Mouse (Mus musculus): Measurements from ENCODE around the gene Axin1. TPM values are rescaled to one million over a fixed set of nuclear protein-coding genes. Genes with fewer than 3 reads are reported as not detected.

Axin1 gene
- 4.7 TPM in 2 replicates for polyA plus RNA-seq (2015; fragmentation: Nextera tagmentation; extraction: Ambion mirVana)

DNA sequence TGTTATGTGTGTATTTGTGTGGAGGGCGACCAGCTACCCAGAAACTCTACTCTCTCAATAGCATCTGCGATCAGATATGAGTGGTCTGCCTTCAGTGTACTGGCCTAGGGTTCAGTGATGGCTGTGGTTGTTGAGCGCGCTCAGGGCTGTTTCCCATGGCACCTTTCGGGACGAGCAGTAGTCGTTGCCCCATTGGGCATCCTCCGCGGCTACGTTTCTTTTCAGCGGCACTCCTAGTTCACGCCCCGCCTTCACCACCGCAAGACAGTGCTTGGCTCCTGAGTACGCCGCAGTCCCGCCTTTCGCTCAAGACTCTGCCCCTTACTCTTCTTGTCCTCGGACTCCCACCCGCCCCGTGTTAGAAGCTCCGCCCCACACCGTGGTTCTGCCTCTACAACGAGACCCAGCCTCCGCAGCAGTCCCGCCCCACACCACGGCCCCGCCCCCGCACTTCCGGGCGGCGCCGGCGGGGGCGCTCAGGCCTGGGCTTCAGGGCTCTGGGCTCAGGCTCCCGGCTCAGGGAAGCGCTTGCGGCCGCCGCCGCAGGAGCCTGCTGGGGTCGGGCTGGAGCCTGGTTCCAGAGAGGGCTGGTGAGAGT, at the start of gene Axin1:
Axin1 (plus strand) TSS at position 450 of the 598 bp plus-strand sequence.
- no peaks in the 10 kb centered on the region for H3K9me3 ChIP-seq (ENCODE audit: low read length)
- peak; percentile 71 for TF ChIP-seq CTCF (IDR thresholded peaks at IDR 0.05; ENCODE audit: low read depth)
- no peak for TF ChIP-seq EP300 (IDR thresholded peaks at IDR 0.05; ENCODE audit: low read depth)
- 2% methylated on average over 38 of the region's 42 CpGs for WGBS (ENCODE audit: insufficient replicate concordance)

DNA sequence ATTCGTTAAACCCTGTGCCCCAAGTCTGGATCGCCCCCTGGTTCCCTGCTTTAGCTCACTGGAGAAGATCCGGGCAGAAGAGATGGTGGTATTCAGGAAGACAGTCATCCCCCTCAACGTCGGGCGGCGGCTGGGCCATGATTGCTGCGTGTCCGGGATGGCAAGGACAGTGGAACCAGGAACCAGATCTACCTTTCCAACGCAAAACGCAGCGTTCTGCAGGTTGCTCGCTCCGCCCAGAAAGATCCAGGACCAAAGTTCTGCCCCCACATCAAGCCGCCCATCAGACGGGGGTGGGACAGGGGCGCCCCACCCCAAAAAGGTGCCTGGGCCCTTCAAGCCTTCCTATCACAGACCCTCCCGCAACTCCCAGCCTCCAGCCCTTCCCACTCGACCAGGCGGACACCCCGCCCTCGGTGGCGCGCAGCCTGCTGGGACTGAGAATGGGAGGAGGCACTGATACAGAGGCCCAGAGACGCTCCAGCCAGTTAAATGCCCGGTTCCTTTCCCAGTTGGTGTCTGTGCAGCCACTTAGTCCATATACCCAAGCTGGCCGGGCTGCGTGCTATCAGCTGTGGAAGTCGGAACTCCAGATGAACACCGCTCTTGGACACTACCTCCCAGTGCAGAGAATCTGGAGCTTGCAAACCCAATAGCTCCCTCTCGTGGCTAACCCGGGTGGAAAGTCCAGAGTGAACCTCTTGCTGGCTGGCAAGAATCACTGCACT, 48.4 kb upstream of the Axin1 start, which contains the start of gene Decr2:
Decr2 (minus strand) TSS at position 433 of the 728 bp plus-strand sequence.
- Histone ChIP-seq H3K4me3 (ENCODE audit: low read depth, low read length) (peak within 1 kb of the TSS; percentile 57), H3K9ac (replicated peaks) (peak within 1 kb of the TSS; percentile 56), H3K36me3 (replicated peaks; ENCODE audit: insufficient read depth, low read length) (peaks cover 5% of the 10 kb centered on the region; the same call in 1 of the 2 replicates), H3K4me1 (ENCODE audit: insufficient read depth) (peaks cover 8% of the 10 kb centered on the region), H3K27ac (ENCODE audit: low read depth) (peak within 1 kb of the TSS; percentile 76), H3K27me3 (ENCODE audit: insufficient read depth, low read length) (no peaks in the 10 kb centered on the region), H3K9me3 (ENCODE audit: low read length) (no peaks in the 10 kb centered on the region), H3K4me2 (ENCODE audit: low read depth, low read length) (peak within 1 kb of the TSS; percentile 85)
- TF ChIP-seq EP300 (IDR thresholded peaks at IDR 0.05; ENCODE audit: low read depth) (no peak), CTCF (IDR thresholded peaks at IDR 0.05; ENCODE audit: low read depth) (peak; percentile 89)
- ATAC-seq: peak; percentile 91
- WGBS (ENCODE audit: insufficient replicate concordance): 2% methylated on average over 32 of the region's 32 CpGs
- DNase-seq: peak; percentile 87

More for the DNA sequence above, at the start of gene Axin1:
- ATAC-seq (peak; percentile 98), DNase-seq (peak; percentile 97)
- H3K4me3 ChIP-seq (ENCODE audit: low read depth, low read length): peak within 1 kb of the TSS; percentile 83
- peaks cover 8% of the 10 kb centered on the region; the same call in 1 of the 2 replicates for H3K4me1 ChIP-seq (ENCODE audit: insufficient read depth)
- peak within 1 kb of the TSS; percentile 96 for H3K9ac ChIP-seq (replicated peaks)
- no peaks in the 10 kb centered on the region for H3K27me3 ChIP-seq (ENCODE audit: insufficient read depth, low read length)
- H3K36me3 ChIP-seq (replicated peaks; ENCODE audit: insufficient read depth, low read length): peaks cover 9% of the 10 kb centered on the region
- H3K4me2 ChIP-seq (ENCODE audit: low read depth, low read length): peak within 1 kb of the TSS; percentile 96
- peak within 1 kb of the TSS; percentile 93 for H3K27ac ChIP-seq (ENCODE audit: low read depth)

DNA sequence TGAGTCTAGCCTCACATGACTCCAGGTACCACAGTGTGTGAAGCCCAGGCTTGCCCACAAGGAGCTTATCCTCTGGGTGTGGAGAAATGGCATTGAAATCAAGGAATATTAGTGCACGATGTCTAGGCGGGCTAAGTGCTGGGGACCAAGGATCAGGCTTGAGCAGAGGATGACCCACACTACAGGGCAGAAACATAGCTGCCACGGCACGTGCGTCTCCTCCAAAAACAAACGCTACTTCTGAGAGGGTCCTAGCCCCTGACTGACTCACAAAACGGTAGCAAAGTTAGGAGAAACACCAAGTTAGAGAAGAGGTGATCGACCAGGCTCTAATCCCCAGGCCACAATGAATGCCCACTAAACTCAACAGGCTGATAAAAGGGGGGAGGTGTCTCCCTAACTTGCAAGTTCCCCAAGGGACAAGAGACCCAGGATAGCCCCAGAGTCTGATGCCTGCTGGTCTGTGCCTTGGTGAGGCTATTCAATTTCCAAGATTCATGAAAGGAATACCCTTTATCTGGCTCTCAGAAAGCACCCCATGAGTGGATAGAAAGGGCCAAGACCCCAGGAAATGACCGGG, 43.9 kb upstream of the Axin1 start:
- WGBS (ENCODE audit: insufficient replicate concordance): 34% methylated on average over 9 of the region's 9 CpGs
- Histone ChIP-seq H3K27ac (ENCODE audit: low read depth) (no peak overlapping the region), H3K27me3 (ENCODE audit: insufficient read depth, low read length) (no peaks in the 10 kb centered on the region), H3K9me3 (ENCODE audit: low read length) (no peaks in the 10 kb centered on the region), H3K9ac (replicated peaks) (peak overlapping the region; percentile 63), H3K4me3 (ENCODE audit: low read depth, low read length) (peak overlapping the region; percentile 50), H3K4me1 (ENCODE audit: insufficient read depth) (peaks cover 12% of the 10 kb centered on the region), H3K4me2 (ENCODE audit: low read depth, low read length) (peak overlapping the region; percentile 85), H3K36me3 (replicated peaks; ENCODE audit: insufficient read depth, low read length) (no peaks in the 10 kb centered on the region)
- TF ChIP-seq EP300 (IDR thresholded peaks at IDR 0.05; ENCODE audit: low read depth): no peak
- TF ChIP-seq CTCF (IDR thresholded peaks at IDR 0.05; ENCODE audit: low read depth): no peak
- ATAC-seq: no peak
- DNase-seq: no peak

DNA sequence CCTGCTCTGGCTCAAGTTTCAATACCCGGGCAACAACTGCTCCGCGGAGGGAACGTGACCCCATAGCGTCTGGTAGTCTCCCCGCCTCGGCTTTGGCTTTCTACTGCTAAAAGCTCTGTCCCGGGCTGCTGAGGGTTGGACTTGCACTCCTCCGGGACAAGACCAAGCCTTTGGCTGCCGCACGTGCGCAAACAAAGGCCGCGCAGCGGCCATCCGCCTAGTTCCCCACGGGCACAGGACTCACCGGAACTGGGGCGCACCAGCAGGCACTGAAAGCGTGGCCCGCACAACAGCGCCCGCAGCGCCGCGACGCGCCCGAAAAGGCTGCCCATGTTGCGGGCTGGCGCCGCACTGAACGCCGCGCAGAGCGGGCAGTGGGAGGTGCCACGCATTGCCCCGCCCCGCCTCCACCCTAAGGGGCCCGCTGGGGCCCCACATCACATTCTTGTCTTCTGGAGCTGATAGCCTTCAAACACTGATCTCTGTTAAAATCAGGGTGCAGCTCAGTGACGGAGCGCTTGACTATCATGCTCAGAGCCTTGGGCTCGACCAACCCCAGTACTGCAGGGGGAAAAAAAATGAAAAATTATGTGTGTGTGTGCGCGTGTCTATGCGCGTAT, 43.3 kb upstream of the Axin1 start, which contains the start of gene Nme4:
Nme4 (minus strand) TSS at position 482 of the 620 bp plus-strand sequence.
- H3K4me2 ChIP-seq (ENCODE audit: low read depth, low read length): peak within 1 kb of the TSS; percentile 85
- peak; percentile 75 for ATAC-seq
- peak within 1 kb of the TSS; percentile 63 for H3K9ac ChIP-seq (replicated peaks)
- peak; percentile 70 for DNase-seq
- no peak for TF ChIP-seq CTCF (IDR thresholded peaks at IDR 0.05; ENCODE audit: low read depth)
- TF ChIP-seq EP300 (IDR thresholded peaks at IDR 0.05; ENCODE audit: low read depth): no peak
- no peak within 1 kb of the TSS for H3K27ac ChIP-seq (ENCODE audit: low read depth)
- H3K9me3 ChIP-seq (ENCODE audit: low read length): no peaks in the 10 kb centered on the region
- peak within 1 kb of the TSS; percentile 50 for H3K4me3 ChIP-seq (ENCODE audit: low read depth, low read length)
- WGBS (ENCODE audit: insufficient replicate concordance): 2% methylated on average over 47 of the region's 47 CpGs
- H3K36me3 ChIP-seq (replicated peaks; ENCODE audit: insufficient read depth, low read length): no peaks in the 10 kb centered on the region
- no peaks in the 10 kb centered on the region for H3K27me3 ChIP-seq (ENCODE audit: insufficient read depth, low read length)
- peaks cover 12% of the 10 kb centered on the region for H3K4me1 ChIP-seq (ENCODE audit: insufficient read depth)

DNA sequence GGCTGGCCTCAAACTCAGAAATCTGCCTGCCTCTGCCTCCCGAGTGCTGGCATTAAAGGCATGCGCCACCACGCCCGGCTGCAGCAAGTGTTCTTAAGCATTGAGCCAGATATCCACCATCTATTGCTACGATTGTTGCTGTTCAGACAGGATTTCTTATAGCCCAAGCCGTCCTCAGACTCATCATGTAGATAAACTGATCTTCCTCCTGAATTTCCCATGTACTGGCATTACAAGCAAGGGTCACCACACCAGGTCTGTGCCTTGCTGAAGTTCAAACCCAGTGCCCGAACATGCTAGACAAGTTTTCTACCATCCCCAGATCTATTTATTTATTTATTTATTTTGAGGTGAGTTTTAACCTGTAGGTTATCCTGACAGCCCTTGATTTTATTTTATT, 40.0 kb upstream of the Axin1 start:
- no peak overlapping the region for H3K4me2 ChIP-seq (ENCODE audit: low read depth, low read length)
- H3K9me3 ChIP-seq (ENCODE audit: low read length): no peaks in the 10 kb centered on the region
- ATAC-seq (no peak), DNase-seq (no peak)
- no peaks in the 10 kb centered on the region for H3K36me3 ChIP-seq (replicated peaks; ENCODE audit: insufficient read depth, low read length)
- H3K9ac ChIP-seq (replicated peaks): no peak overlapping the region
- WGBS (ENCODE audit: insufficient replicate concordance): 80% methylated on average over 7 of the region's 7 CpGs
- no peak overlapping the region for H3K27ac ChIP-seq (ENCODE audit: low read depth)
- no peak for TF ChIP-seq CTCF (IDR thresholded peaks at IDR 0.05; ENCODE audit: low read depth)
- TF ChIP-seq EP300 (IDR thresholded peaks at IDR 0.05; ENCODE audit: low read depth): no peak
- H3K4me3 ChIP-seq (ENCODE audit: low read depth, low read length): no peak overlapping the region
- no peaks in the 10 kb centered on the region for H3K27me3 ChIP-seq (ENCODE audit: insufficient read depth, low read length)
- peaks cover 12% of the 10 kb centered on the region for H3K4me1 ChIP-seq (ENCODE audit: insufficient read depth)
